Mouse (Mus musculus): ENCODE measurements around the gene Gsta3.

GRCm38 (mm10) chr1:21272056-21272431 is 31.7 kb downstream of the Gsta3 start:
- TF ChIP-seq ZC3H11A (IDR thresholded peaks at IDR 0.05; ENCODE audit: borderline replicate concordance, low read depth, low read length): no peak
- TF ChIP-seq HCFC1 (IDR thresholded peaks at IDR 0.05; ENCODE audit: borderline replicate concordance, insufficient read depth, low read length): no peak
- TF ChIP-seq CHD2 (IDR thresholded peaks at IDR 0.05; ENCODE audit: low read depth, low read length): no peak

Measured in ES-E14 (cell line).